Mouse (Mus musculus) heart, adult 2 months (tissue): ENCODE results near the gene Tex26. TPM values are rescaled to one million over a fixed set of nuclear protein-coding genes. Genes with fewer than 3 reads are reported as not detected.
A peak's percentile ranks its signal among the peaks of the same experiment; 100 is the strongest.

Experiments
- DNase-seq, 2 experiments: peaks; one replicate each; pipeline ENCODE4 v3.0.0; 2021
- H3K27ac ChIP-seq: fragments of 200-600 bp; 2 replicates; pipeline ENCODE4 v1.8.1; 2022
- H3K27me3 ChIP-seq: fragments of 200-500 bp; 2 replicates; pipeline ENCODE4 v1.6.1; 2012; ENCODE audit warnings: mild to moderate bottlenecking, low read length, inconsistent platforms, mixed read lengths; ENCODE audit not compliant: control insufficient read depth, insufficient read depth
- H3K36me3 ChIP-seq: fragments of 200-500 bp; 2 replicates; pipeline ENCODE4 v1.6.1; 2012; ENCODE audit warnings: low read length, inconsistent platforms; ENCODE audit not compliant: control insufficient read depth, insufficient read depth
- H3K4me1 ChIP-seq: fragments of 200-500 bp; 2 replicates; pipeline ENCODE4 v1.6.1; 2011; ENCODE audit warnings: low read length; ENCODE audit not compliant: control insufficient read depth, insufficient read depth
- H3K4me3 ChIP-seq: fragments of 200-600 bp; 2 replicates; pipeline ENCODE4 v1.8.1; 2022
- H3K79me2 ChIP-seq: fragments of 200-500 bp; replicated peaks from 2 replicates; pipeline ENCODE4 v1.6.1; 2012; ENCODE audit warnings: mild to moderate bottlenecking, inconsistent platforms, low read length, moderate library complexity, mixed read lengths; ENCODE audit not compliant: control insufficient read depth, insufficient read depth
- H3K9ac ChIP-seq: fragments of 200-500 bp; 2 replicates; pipeline ENCODE4 v1.6.1; 2012; ENCODE audit warnings: low read depth, mild to moderate bottlenecking, control low read depth, inconsistent platforms, low read length, mixed read lengths
- CTCF ChIP-seq: fragments of 200-600 bp; IDR thresholded peaks from 2 replicates; pipeline ENCODE4 v1.8.1; 2022; ENCODE audit warnings: antibody characterized with exemption, mild to moderate bottlenecking, moderate library complexity
- EP300 ChIP-seq: fragments of 200-500 bp; IDR thresholded peaks from 2 replicates; pipeline ENCODE4 v1.6.1; 2011; ENCODE audit warnings: low read depth, low read length, control low read depth; ENCODE audit not compliant: insufficient read depth
- POLR2A ChIP-seq: fragments of 200-500 bp; IDR thresholded peaks from 2 replicates; pipeline ENCODE4 v1.6.1; 2011; ENCODE audit warnings: mild to moderate bottlenecking, low read depth, low read length, control low read depth; ENCODE audit not compliant: insufficient read depth
- WGBS: fragments of 180-500 bp; shearing (Covaris S2); methylation state at CpG from one replicate; pipeline ENCODE4 v1.1.7; 2018; 5-methylcytosine and 5-hydroxymethylcytosine counted together
- intact Hi-C: fragments of 180-260 bp; cut with DNase I; formaldehyde crosslinking; loops from one replicate; pipeline ENCODE4 v1.15.1; 2025
- polyA plus RNA-seq: library from polyadenylated mRNA; depleted of rRNA; stranded (reverse); fragments of >200 nt; gene quantifications from 2 replicates; pipeline ENCODE4 v1.2.3, GENCODE M21; 2012; rRNA removed
- total RNA-seq, 2 experiments: library from RNA; stranded (reverse); gene quantifications; 2 replicates each; pipeline ENCODE4 v1.2.3; 2021

Gene Tex26
- total and polyA plus RNA-seq, 3 experiments: not detected

- intact Hi-C loops: no loop called here
- no peak for DNase-seq
- Histone ChIP-seq H3K27ac (no peak overlapping the region), H3K27me3 (no peaks in the 10 kb centered on the region), H3K4me1 (no peaks in the 10 kb centered on the region; the same call in none of the 2 replicates), H3K4me3 (no peak overlapping the region), H3K9ac (no peak overlapping the region), H3K36me3 (no peaks in the 10 kb centered on the region), H3K79me2 (no peaks in the 10 kb centered on the region)
- 80% methylated on average over 13 of the region's 13 CpGs for WGBS
- TF ChIP-seq EP300 (no peak), CTCF (no peak), POLR2A (no peak)
These were observed 70.9 kb downstream of the Tex26 start for GRCm38 (mm10) chr5:149510323-149510722.

- no peak overlapping the region for H3K27ac ChIP-seq
- H3K4me1 ChIP-seq: no peaks in the 10 kb centered on the region; the same call in none of the 2 replicates
- no peak for DNase-seq
- TF ChIP-seq POLR2A (no peak), CTCF (no peak), EP300 (no peak)
- no peak overlapping the region for H3K9ac ChIP-seq
- H3K79me2 ChIP-seq: no peaks in the 10 kb centered on the region
- intact Hi-C loops: no loop called here
- 74% methylated on average over 3 of the region's 3 CpGs for WGBS
- H3K27me3 ChIP-seq: no peaks in the 10 kb centered on the region
- no peaks in the 10 kb centered on the region for H3K36me3 ChIP-seq
- H3K4me3 ChIP-seq: no peak overlapping the region
These were observed 73.2 kb downstream of the Tex26 start for GRCm38 (mm10) chr5:149512695-149513094.

GRCm38 (mm10) chr5:149513438-149514086 lies 74.1 kb downstream of the Tex26 start:
- WGBS: 49% methylated on average over 9 of the region's 9 CpGs
- no peak overlapping the region for H3K9ac ChIP-seq
- intact Hi-C loops: no loop called here
- H3K27me3 ChIP-seq: no peaks in the 10 kb centered on the region
- no peaks in the 10 kb centered on the region for H3K79me2 ChIP-seq
- no peak for DNase-seq
- H3K36me3 ChIP-seq: no peaks in the 10 kb centered on the region
- H3K27ac ChIP-seq: no peak overlapping the region; the same call in 1 of the 2 replicates
- no peaks in the 10 kb centered on the region; the same call in none of the 2 replicates for H3K4me1 ChIP-seq
- TF ChIP-seq POLR2A (no peak), EP300 (no peak), CTCF (no peak)
- H3K4me3 ChIP-seq: no peak overlapping the region

- no peak overlapping the region for H3K4me3 ChIP-seq
- no peaks in the 10 kb centered on the region; the same call in none of the 2 replicates for H3K4me1 ChIP-seq
- H3K27ac ChIP-seq: peak overlapping the region; percentile 3; the same call in 1 of the 2 replicates
- no peaks in the 10 kb centered on the region for H3K36me3 ChIP-seq
- DNase-seq: peak; percentile 31 to 39
- H3K27me3 ChIP-seq: no peaks in the 10 kb centered on the region
- intact Hi-C loops: no loop called here
- TF ChIP-seq POLR2A: no peak
- TF ChIP-seq CTCF: no peak
- WGBS: 10% methylated on average over 14 of the region's 14 CpGs
- H3K79me2 ChIP-seq: no peaks in the 10 kb centered on the region
- no peak overlapping the region for H3K9ac ChIP-seq
These were observed 74.7 kb downstream of the Tex26 start for GRCm38 (mm10) chr5:149514087-149514671.

- intact Hi-C loops: no loop called here
- H3K27ac ChIP-seq: no peak overlapping the region
- no peak for DNase-seq
These were observed 75.4 kb downstream of the Tex26 start for GRCm38 (mm10) chr5:149514890-149515289.

GRCm38 (mm10) chr5:149517116-149517515 lies 77.7 kb downstream of the Tex26 start:
- WGBS: 77% methylated on average over 6 of the region's 6 CpGs
- intact Hi-C loops: no loop called here
- DNase-seq: no peak
- no peak for TF ChIP-seq EP300
- TF ChIP-seq POLR2A: no peak
- TF ChIP-seq CTCF: no peak
- Histone ChIP-seq H3K36me3 (no peaks in the 10 kb centered on the region), H3K4me3 (no peak overlapping the region), H3K27me3 (no peaks in the 10 kb centered on the region), H3K9ac (no peak overlapping the region), H3K4me1 (no peaks in the 10 kb centered on the region; the same call in none of the 2 replicates), H3K27ac (no peak overlapping the region), H3K79me2 (no peaks in the 10 kb centered on the region)

More at GRCm38 (mm10) chr5:149514890-149515289, 75.4 kb downstream of the Tex26 start:
- TF ChIP-seq POLR2A (no peak), EP300 (no peak), CTCF (no peak)
- Histone ChIP-seq H3K27me3 (no peaks in the 10 kb centered on the region), H3K4me1 (no peaks in the 10 kb centered on the region; the same call in none of the 2 replicates), H3K79me2 (no peaks in the 10 kb centered on the region), H3K36me3 (no peaks in the 10 kb centered on the region), H3K4me3 (no peak overlapping the region), H3K9ac (no peak overlapping the region)
- 69% methylated on average over 3 of the region's 3 CpGs for WGBS

Other genes starting within 250 kb of the Tex26 start
- 10 to 100 TPM; 19.9 to 21.1 TPM for gene Alox5ap, start 174.9 kb upstream of the Tex26 start, total RNA-seq
- 25.5 and 26.5 TPM in 2 replicates for gene Alox5ap, start 174.9 kb upstream of the Tex26 start, polyA plus RNA-seq
- gene Medag, start 27.9 kb upstream of the Tex26 start, total RNA-seq: 10 to 100 TPM; 12.3 to 12.5 TPM
- gene Medag, start 27.9 kb upstream of the Tex26 start, polyA plus RNA-seq: 6.7 and 10.9 TPM in 2 replicates
- gene Wdr95, start 89.0 kb downstream of the Tex26 start, total RNA-seq: not detected
- 0.06 and 0.29 TPM in 2 replicates for gene Wdr95, start 89.0 kb downstream of the Tex26 start, polyA plus RNA-seq
- 10 to 100 TPM; 62.1 to 75.7 TPM for gene Hsph1, start 196.7 kb downstream of the Tex26 start, total RNA-seq
- 12.6 and 14.7 TPM in 2 replicates for gene Hsph1, start 196.7 kb downstream of the Tex26 start, polyA plus RNA-seq
- gene B3glct, start 238.6 kb downstream of the Tex26 start, total RNA-seq: 1 to 10 TPM; 4.9 to 6.4 TPM
- gene B3glct, start 238.6 kb downstream of the Tex26 start, polyA plus RNA-seq: 4.6 and 5.2 TPM in 2 replicates